Mouse (Mus musculus): ENCODE data around the gene Gm20388.

The Gm20388 gene

DNA sequence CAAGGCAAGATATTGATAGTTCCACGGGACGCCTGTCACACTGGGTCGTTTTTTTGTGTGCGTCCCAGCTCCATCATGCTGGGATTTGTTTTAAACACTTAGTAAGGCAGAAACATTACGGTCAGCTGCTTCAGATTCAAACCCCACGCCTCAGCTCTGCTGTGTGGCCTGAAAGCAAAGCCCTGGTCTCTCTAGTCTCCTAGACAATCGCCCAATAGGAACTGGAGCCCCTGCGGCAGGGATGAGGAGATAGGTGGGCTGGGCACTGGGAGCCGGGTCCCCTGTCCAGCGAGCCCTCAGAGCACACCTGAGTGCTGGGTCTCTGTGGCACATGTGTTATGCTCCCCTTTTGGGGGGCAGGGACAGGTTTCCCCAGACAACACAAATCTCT is 267.5 kb downstream of the Gm20388 start:
- DNase-seq, result no peak

- peak; percentile 92 for DNase-seq
Measured at GRCm38 (mm10) chr8:120179027-120179431, 268.4 kb downstream of the Gm20388 start.

- no peak for DNase-seq
Measured at GRCm38 (mm10) chr8:120180445-120180970, 269.9 kb downstream of the Gm20388 start.

DNA sequence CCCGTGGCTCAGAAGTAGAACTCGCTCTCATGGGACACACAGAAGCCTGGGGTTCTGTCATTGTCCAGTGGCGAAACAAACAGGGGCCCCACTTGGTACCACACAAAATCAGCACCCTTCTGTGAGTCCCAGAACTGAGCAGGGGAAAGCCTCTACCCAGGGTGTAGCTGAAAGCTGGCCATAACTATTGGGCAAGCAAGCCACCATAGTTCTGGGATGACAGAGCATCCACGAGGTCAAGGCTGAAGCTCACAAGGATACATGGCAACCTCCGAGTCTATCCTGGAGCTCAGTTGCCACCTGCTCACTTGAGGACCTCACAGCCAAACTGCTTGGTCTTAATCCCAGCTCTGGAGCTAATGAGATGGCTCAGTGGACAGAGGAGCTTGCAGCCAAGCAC is 270.6 kb downstream of the Gm20388 start:
- no peak for DNase-seq

- DNase-seq, result no peak
Measured at GRCm38 (mm10) chr8:120181861-120182414, 271.3 kb downstream of the Gm20388 start.

- DNase-seq, result no peak
Measured at GRCm38 (mm10) chr8:120184366-120184765, 273.7 kb downstream of the Gm20388 start.

GRCm38 (mm10) chr8:120184850-120185792 is 274.5 kb downstream of the Gm20388 start:
- no peak for DNase-seq

- DNase-seq, result no peak
Measured at GRCm38 (mm10) chr8:120186454-120186853, 275.8 kb downstream of the Gm20388 start.

DNA sequence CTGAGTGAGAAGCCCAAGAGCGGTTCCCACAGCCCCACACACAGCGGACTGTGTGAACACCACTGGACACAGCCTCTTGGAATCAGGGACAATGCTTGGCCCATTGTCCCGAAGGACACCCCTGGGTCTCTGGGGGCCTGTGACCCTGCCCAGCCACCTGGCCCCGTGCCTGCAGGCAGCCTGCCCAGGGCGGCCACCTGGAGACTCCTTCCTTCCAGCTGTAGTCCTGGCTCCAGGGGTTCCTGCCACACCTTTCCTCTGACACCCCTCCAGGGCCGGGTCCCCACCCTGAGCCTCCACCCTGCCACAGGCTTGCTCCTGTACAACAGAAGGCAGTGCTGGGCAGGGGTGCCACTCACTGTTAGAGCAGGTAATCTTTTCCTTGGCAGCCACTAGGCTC is 277.9 kb downstream of the Gm20388 start:
- no peak for DNase-seq

GRCm38 (mm10) chr8:120189440-120189839 is 278.8 kb downstream of the Gm20388 start:
- DNase-seq, result no peak

DNA sequence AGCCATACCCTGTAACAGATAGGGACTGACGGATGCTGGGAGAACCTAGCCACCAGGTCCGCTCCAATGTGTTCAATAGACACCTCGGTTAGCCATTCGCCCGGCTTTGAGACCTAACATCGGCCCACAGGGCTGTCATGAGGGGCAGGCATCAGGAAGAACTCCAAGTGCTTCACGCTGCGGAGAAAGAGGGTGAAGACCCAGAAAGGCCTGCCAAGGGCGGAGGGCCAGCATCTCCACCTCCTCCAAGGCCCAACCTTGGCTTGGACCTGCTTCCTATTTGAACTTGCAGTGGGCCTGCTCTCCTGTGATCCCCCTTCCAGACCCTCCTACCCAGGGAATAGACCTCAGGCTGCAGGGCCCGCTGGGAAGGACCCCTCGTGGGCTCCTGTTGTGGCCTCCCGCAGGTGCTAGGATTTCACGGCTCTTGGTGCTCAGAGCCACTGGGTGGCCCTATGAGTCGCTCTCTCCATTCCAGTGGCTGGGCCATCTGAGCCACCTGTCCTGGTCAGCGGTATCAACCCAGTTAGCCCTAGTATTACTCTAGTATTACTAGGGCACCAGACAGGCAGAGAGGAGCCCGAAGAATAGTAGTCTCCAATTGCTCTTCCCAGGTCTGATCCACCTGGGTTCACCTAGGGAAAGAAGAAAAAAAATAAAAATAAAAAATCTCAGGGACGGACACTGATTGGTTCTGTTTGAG is 279.6 kb downstream of the Gm20388 start:
- DNase-seq, result no peak

DNA sequence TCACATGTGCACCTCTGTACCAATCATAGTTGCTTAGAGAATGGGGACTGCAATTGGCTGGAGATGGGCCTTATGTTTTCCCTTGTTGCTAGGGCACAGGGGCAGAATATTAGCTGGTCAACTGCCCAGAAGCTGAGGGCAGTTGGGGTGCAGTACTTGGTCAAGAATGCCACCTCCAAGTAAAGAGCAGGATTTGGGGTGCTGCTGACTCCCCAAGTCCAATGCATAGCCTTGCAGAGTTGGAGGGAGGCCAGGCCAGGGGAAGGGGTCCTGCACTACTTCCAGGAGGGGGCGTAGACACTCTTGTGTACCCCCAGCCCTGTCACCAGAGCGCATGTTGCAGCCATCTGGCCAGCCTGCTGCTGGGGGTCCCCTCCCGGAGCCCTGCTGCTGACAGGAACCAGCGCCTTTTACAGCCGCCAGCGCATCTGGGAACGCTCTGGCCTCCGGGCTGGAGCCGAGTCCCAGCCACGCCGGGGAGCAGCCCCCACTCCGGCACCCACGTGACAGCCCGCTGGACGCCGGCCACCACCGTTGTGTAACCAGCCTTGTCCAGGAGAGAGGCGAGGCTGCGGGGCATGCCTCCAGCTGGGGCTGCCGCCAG is 280.3 kb downstream of the Gm20388 start:
- peak; percentile 93 for DNase-seq

- DNase-seq, result no peak
Measured at GRCm38 (mm10) chr8:120191633-120192032, 281.0 kb downstream of the Gm20388 start.

DNA sequence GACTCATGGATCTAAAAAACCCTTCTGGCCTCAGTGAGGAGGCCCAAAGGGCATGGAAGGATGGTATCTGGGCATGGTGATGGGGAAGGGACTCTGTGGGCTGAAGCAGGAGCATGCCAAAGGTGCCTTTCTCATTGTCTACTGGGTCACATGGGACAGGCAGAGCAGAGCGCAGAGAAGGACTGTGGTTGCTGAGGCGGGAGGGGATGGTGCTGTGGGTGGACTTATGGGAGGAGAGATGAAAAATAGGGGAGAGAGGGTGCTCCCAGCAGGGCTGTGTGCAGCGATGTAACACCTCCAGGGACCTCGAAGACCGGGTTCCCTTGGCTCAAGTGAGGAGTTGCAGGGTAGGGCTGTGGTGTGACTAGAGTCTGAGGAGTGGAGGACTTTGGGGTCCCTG is 281.5 kb downstream of the Gm20388 start:
- DNase-seq, result no peak

DNA sequence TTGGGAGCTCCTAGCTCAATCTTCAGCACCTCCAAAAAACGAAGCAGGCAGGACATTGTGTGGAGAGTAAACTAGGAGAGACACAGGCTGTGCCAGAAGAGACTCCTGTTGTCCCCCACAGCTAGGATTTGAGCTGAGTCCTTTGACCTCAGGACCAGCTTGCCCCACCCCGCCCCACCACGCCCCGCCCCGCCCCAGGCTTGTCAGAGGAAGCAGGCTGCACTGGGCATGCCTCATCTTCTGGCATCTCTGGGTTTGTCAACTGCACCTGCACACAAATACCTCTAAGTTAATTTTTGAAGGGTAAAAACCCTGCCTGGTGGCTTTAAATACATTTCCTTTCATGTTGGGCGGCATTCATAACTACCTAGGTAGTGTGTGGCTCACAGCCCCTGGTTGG is 290.7 kb downstream of the Gm20388 start:
- no peak for DNase-seq

- no peak for DNase-seq
Measured at GRCm38 (mm10) chr8:120202546-120202945, 291.9 kb downstream of the Gm20388 start.

DNA sequence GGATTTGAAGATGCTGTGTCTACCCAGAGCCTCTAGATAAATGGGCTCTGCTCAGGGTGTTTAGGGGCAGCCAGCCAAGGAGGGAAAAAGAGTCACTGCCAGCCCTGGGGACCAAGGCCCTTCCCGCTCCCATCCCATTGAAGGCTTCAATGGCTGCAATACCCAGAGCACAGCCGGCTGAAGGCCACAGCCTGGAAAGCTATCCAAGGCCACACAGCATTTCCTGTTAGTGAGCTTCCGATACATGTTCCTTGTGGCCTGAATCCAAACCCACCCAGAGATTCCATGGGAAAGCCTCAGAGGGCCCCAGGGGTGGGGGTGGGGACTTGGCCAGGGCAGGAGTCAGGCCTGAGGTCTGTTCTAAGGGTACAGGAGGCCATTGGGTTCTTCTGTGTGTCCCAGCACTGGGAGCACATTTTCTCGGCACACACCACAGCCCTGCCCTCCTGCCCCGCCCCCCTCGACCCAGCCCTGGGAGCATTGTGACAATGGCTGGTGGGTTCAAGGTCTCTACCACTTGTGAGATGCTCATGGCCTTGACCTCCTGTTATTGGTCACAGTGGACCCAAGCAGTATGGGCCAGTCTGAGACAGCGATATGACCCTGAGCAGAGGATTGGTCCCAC is 294.2 kb downstream of the Gm20388 start:
- no peak for DNase-seq

DNA sequence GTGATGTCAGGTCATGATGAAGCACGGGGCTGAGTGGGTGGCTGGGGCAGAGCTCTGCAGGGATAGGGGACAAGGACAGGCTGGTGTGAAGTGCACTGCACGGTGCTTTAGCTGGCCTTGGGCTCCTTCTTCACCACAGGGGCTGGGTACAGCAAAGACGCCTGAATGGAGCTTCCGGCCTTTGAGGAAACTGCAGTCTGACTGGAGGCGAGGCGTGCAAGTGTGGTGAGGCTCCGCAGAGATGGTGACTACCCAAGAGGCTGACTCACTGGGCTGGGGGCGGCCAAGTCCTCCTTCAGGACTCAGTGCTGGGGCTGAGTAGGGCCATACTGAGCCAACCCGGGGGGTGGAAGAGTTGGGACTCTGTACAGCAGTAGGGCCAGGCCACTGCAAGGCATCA is 295.3 kb downstream of the Gm20388 start:
- no peak for DNase-seq

DNA sequence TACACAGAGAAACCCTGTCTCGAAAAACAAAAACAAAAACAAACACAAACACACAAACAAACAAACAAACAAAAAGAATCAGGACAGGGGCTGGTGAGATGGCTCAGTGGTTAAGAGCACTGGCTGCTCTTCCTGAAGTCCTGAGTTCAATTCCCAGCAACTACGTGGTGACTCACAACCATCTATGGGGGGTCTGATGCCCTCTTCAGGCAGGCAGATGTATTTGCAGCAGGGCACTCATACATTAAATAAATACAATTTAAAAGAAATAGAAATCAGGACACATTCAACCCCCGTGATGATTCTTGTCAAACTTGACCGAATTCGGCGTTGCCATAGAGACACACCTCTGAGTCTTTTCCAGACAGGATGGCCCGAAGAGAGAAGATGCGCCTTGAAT is 296.7 kb downstream of the Gm20388 start:
- no peak for DNase-seq

- no peak for DNase-seq
Measured at GRCm38 (mm10) chr8:120208113-120208512, 297.5 kb downstream of the Gm20388 start.

GRCm38 (mm10) chr8:120211345-120211744 is 300.7 kb downstream of the Gm20388 start:
- DNase-seq, result no peak

GRCm38 (mm10) chr8:120212596-120212995 is 302.0 kb downstream of the Gm20388 start:
- DNase-seq, result no peak

- no peak for DNase-seq
Measured at GRCm38 (mm10) chr8:120213229-120213628, 302.6 kb downstream of the Gm20388 start.
